Mouse (Mus musculus): ENCODE measurements around the gene Bin2.

DNA sequence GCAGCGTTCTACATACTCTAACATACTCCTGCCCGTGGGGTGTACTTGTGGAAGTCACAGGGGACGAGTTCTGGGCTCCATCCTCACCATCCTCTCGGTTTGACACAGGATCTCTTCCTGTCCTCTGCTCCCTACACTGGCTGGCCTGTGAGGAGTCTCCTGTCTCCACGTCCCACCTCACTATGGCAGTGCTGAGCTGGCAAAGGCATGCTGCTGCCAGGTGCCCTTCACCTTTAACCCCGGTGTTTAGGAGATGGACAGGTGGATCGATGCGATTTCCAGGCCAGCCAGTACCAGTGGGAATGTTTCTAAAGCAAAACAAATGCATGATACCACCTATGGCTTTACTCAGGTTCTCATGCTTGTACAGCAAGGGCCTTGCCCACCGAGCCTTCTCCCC lies 45.6 kb downstream of the Bin2 start:
- TF ChIP-seq CTCF (conservative IDR thresholded peaks at IDR 0.05 in 1 of 2, IDR thresholded peaks at IDR 0.05 in 1 of 2; ENCODE audit: low read depth in 2 of 2, low read length in 2 of 2) = no peak
- no peak for TF ChIP-seq RCOR1 (conservative IDR thresholded peaks at IDR 0.05; ENCODE audit: low read depth, low read length)
- TF ChIP-seq JUND (conservative IDR thresholded peaks at IDR 0.05; ENCODE audit: low read depth, low read length) = no peak

All from CH12.LX (cell line).